Mouse (Mus musculus) kidney, postnatal 0 days (tissue): ENCODE data around the gene Lrig3. TPM values are rescaled to one million over a fixed set of nuclear protein-coding genes. Genes with fewer than 3 reads are reported as not detected.

Source experiments
- ATAC-seq: fragments of 200-750 bp; cut with Nextera tagmentation; replicated peaks from 2 replicates; pipeline ENCODE4 v1.8.0; 2017; ENCODE audit warnings: low read depth, moderate number of reproducible peaks, moderate TSS enrichment, moderate library complexity; ENCODE audit not compliant: low FRiP score
- DNase-seq: peaks from one replicate; pipeline ENCODE4 v3.0.0-alpha.2; 2016; ENCODE audit warnings: low spot score
- H3K27ac ChIP-seq: fragments of 300-500 bp; sonication (generic); 2 replicates; pipeline ENCODE4 v1.5.1; 2014; ENCODE audit warnings: mild to moderate bottlenecking
- H3K27me3 ChIP-seq: fragments of 300-500 bp; sonication (generic); 2 replicates; pipeline ENCODE4 v1.6.1; 2014; ENCODE audit warnings: low read length, mixed read lengths; ENCODE audit not compliant: insufficient read depth
- H3K36me3 ChIP-seq: fragments of 300-500 bp; sonication (generic); 2 replicates; pipeline ENCODE4 v1.6.1; 2014; ENCODE audit warnings: low read length, mixed read lengths; ENCODE audit not compliant: insufficient read depth
- H3K4me1 ChIP-seq: fragments of 300-500 bp; sonication (generic); replicated peaks from 2 replicates; pipeline ENCODE4 v1.6.1; 2014; ENCODE audit warnings: antibody characterized with exemption, low read length, mixed read lengths; ENCODE audit not compliant: insufficient read depth
- H3K4me2 ChIP-seq: fragments of 300-500 bp; sonication (generic); 2 replicates; pipeline ENCODE4 v1.6.1; 2014; ENCODE audit warnings: mild to moderate bottlenecking, low read length, moderate library complexity, mixed read lengths
- H3K4me3 ChIP-seq: fragments of 300-500 bp; sonication (generic); replicated peaks from 2 replicates; pipeline ENCODE4 v1.5.1; 2014; ENCODE audit warnings: low read depth, low read length
- H3K9ac ChIP-seq: fragments of 300-500 bp; sonication (generic); 2 replicates; pipeline ENCODE4 v1.6.1; 2014; ENCODE audit warnings: low read depth, low read length
- H3K9me3 ChIP-seq: fragments of 300-500 bp; sonication (generic); replicated peaks from 2 replicates; pipeline ENCODE4 v1.6.1; 2016; ENCODE audit warnings: low read length, inconsistent platforms, mixed read lengths
- CTCF ChIP-seq: IDR thresholded peaks from 2 replicates; pipeline ENCODE4 v1.5.1; 2016; ENCODE audit warnings: antibody characterized with exemption, low read depth, mild to moderate bottlenecking, moderate library complexity
- WGBS: fragments of 180-500 bp; shearing (Covaris S2); extraction: QIAGEN DNeasy Blood & Tissue Kit; methylation state at CpG from one replicate; pipeline ENCODE4 v1.1.7; 2014; 5-methylcytosine and 5-hydroxymethylcytosine counted together
- polyA plus RNA-seq: library from polyadenylated mRNA; unstranded; fragments of >200 nt; fragmentation: Nextera tagmentation; extraction: Ambion mirVana; gene quantifications from 2 replicates; pipeline ENCODE4 v1.2.1, GENCODE M21; 2015

The Lrig3 gene
- polyA plus RNA-seq, 1 experiment from 2014 or later, result 16.0 TPM

GRCm38 (mm10) chr10:125964709-125965108 is 1.3 kb upstream of the Lrig3 start:
- TF ChIP-seq CTCF, result no peak
- ATAC-seq, result no peak

GRCm38 (mm10) chr10:125966481-125967251 is 698 bp downstream of the Lrig3 start:
- under 1% methylated on average over 55 of the region's 59 CpGs for WGBS
- H3K27ac ChIP-seq, result peak overlapping the region; percentile 96
- no peak for TF ChIP-seq CTCF
- peak; percentile 65 for DNase-seq
- no peaks in the 10 kb centered on the region for H3K9me3 ChIP-seq
- H3K36me3 ChIP-seq, result no peaks in the 10 kb centered on the region
- ATAC-seq, result peak; percentile 70
- peak overlapping the region; percentile 96 for H3K9ac ChIP-seq
- H3K4me1 ChIP-seq, result peaks cover 6% of the 10 kb centered on the region
- peak overlapping the region; percentile 80 for H3K4me3 ChIP-seq
- peak overlapping the region; percentile 79 for H3K4me2 ChIP-seq
- no peaks in the 10 kb centered on the region for H3K27me3 ChIP-seq

More at GRCm38 (mm10) chr10:125964709-125965108, 1.3 kb upstream of the Lrig3 start:
- Histone ChIP-seq H3K27ac (no peak overlapping the region), H3K27me3 (no peaks in the 10 kb centered on the region), H3K9me3 (no peaks in the 10 kb centered on the region), H3K9ac (no peak overlapping the region), H3K4me3 (no peak overlapping the region), H3K4me2 (no peak overlapping the region), H3K4me1 (no peaks in the 10 kb centered on the region; the same call in none of the 2 replicates), H3K36me3 (no peaks in the 10 kb centered on the region)
- DNase-seq, result no peak
- 37% methylated on average over 3 of the region's 3 CpGs for WGBS

- no peak for ATAC-seq
- peak overlapping the region; percentile 96; the same call in 1 of the 2 replicates for H3K9ac ChIP-seq
- H3K4me1 ChIP-seq, result peaks cover 10% of the 10 kb centered on the region
- WGBS, result 12% methylated on average over 14 of the region's 14 CpGs
- DNase-seq, result peak; percentile 56
- H3K36me3 ChIP-seq, result 0 out of 2 replicates have a peak, but pooled peaks cover 4% of the 10 kb centered on the region
- H3K27me3 ChIP-seq, result no peaks in the 10 kb centered on the region
- peak overlapping the region; percentile 96 for H3K27ac ChIP-seq
- no peaks in the 10 kb centered on the region for H3K9me3 ChIP-seq
- peak overlapping the region; percentile 80 for H3K4me3 ChIP-seq
- H3K4me2 ChIP-seq, result peak overlapping the region; percentile 79
- no peak for TF ChIP-seq CTCF
These were observed 1.6 kb downstream of the Lrig3 start for GRCm38 (mm10) chr10:125967436-125968160.

- 14% methylated on average over 16 of the region's 16 CpGs for WGBS
- Histone ChIP-seq H3K27me3 (no peaks in the 10 kb centered on the region), H3K27ac (peak overlapping the region; percentile 81), H3K4me1 (peaks cover 10% of the 10 kb centered on the region), H3K9ac (peak overlapping the region; percentile 96), H3K9me3 (no peaks in the 10 kb centered on the region), H3K4me2 (peak overlapping the region; percentile 79), H3K4me3 (peak overlapping the region; percentile 80), H3K36me3 (0 out of 2 replicates have a peak, but pooled peaks cover 7% of the 10 kb centered on the region)
- no peak for TF ChIP-seq CTCF
- ATAC-seq (no peak), DNase-seq (peak; percentile 63)
These were observed 2.5 kb downstream of the Lrig3 start for GRCm38 (mm10) chr10:125968191-125969132.

GRCm38 (mm10) chr10:125969133-125969490 is 3.1 kb downstream of the Lrig3 start:
- 17% methylated on average over 10 of the region's 10 CpGs for WGBS
- H3K27ac ChIP-seq, result peak overlapping the region; percentile 81
- 0 out of 2 replicates have a peak, but pooled peaks cover 7% of the 10 kb centered on the region for H3K36me3 ChIP-seq
- peak overlapping the region; percentile 79 for H3K4me2 ChIP-seq
- no peaks in the 10 kb centered on the region for H3K9me3 ChIP-seq
- peak overlapping the region; percentile 96 for H3K9ac ChIP-seq
- peak overlapping the region; percentile 80 for H3K4me3 ChIP-seq
- H3K27me3 ChIP-seq, result no peaks in the 10 kb centered on the region
- DNase-seq (peak; percentile 78), ATAC-seq (no peak)
- no peak for TF ChIP-seq CTCF
- H3K4me1 ChIP-seq, result peaks cover 10% of the 10 kb centered on the region
